Mouse (Mus musculus): Measurements from ENCODE around the gene Cfap43. TPM values are rescaled to one million over a fixed set of nuclear protein-coding genes. Genes with fewer than 3 reads are reported as not detected.

Cfap43 gene
- not detected for total RNA-seq (2023)

GRCm38 (mm10) chr19:47919126-47919965, at the start of gene Cfap43, which contains the start of gene Itprip:
TSS of gene Cfap43 (minus strand) at chr19:47919287.
TSS of gene Itprip (minus strand) at chr19:47919299.

DNA sequence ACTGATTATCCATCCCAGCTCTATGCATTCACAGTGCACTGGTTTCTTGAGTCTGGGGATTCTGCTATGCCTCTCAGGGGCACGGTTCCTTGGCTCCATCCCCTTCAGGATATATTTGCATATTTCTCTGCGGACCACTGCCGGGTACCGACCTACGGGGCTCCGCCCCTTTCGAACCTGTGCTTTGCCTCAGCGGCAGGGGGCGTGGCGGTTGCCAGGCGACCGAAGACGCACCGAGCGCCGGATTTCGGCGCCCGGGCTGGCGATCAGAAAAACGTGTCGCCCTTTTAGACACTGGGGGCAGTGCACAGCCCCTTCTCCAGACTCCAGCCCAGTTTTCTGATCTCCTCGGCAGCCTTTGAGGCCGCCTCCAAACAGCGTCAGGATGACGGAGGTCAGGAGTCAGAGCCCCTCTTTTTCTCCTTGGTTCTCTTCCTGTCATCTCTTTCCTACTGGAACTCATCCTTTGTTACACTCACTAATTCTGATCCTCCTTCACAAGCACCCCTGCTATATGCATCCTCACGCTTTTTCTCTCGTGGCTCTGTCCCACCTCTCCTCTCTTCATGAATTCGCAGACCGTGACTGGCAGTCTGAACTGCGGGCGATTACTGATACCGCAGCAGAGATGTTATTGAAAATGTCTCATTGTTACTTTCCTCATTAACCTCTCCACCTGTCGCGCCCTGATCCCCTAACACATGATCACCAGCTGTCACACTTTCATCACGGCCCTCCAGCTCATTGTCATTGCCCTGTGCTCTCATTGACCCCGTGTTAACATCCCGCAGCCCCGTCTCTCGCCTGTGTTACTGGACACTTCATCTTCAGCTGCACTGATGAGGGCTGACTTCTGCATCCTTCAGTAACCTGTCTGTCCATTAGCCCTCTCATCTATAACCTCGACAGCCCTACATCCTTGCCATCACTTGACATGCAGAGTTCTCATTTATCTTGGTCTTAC, 18.6 kb upstream of the Cfap43 start, which contains the start of gene Cfap58:
Cfap58 (plus strand) TSS at position 233 of the 964 bp plus-strand sequence.

GRCm38 (mm10) chr19:47865353-47865947, 53.6 kb downstream of the Cfap43 start, which contains the start of gene Gsto2:
TSS of gene Gsto2 (plus strand) at chr19:47865534.

DNA sequence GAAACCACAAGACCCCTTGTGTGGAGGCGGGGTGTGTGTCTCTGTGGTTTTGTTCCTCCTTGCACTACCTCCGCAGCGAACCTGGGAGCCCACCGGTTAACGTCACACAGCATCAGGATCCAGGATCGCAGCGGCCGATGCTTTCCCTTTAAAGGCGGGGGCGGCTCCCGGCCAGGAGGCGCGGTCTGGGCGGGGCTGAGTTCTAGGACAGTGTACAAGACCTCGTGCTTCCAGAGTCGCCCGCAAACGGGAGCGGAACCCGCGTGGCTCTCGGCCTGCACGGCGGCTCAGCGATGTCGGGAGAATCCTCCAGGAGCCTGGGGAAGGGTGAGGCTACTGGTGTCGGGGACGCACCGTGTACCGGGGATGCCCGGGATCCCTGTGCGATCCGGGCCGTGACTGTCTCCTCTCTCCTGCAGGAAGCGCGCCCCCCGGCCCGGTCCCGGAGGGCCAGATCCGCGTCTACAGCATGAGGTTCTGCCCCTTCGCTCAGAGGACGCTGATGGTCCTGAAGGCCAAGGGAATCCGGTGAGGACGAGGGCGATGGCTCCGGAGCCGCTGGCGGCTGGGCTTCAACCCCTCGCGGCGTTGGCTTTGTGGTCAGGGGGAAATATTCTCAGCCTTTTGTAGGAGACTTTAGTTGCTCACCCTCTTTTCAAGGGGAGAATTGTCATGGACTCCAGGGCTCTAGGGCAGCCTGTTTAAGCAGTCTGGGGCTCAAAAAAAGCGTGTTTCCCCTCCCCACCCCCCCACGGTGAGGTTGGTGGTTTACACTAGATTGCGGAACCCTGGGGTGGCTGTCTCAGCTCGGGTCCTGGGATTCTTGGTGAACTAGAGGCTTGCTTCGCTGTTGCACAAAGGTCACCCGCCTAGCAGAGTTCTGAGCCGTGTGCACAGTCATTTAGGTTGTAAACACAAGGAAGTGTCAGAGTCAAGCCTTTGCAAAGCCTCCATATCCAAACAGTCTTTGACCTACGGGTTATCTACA, 64.0 kb downstream of the Cfap43 start, which contains the start of gene Gsto1:
Gsto1 (plus strand) TSS at position 175 of the 988 bp plus-strand sequence.

DNA sequence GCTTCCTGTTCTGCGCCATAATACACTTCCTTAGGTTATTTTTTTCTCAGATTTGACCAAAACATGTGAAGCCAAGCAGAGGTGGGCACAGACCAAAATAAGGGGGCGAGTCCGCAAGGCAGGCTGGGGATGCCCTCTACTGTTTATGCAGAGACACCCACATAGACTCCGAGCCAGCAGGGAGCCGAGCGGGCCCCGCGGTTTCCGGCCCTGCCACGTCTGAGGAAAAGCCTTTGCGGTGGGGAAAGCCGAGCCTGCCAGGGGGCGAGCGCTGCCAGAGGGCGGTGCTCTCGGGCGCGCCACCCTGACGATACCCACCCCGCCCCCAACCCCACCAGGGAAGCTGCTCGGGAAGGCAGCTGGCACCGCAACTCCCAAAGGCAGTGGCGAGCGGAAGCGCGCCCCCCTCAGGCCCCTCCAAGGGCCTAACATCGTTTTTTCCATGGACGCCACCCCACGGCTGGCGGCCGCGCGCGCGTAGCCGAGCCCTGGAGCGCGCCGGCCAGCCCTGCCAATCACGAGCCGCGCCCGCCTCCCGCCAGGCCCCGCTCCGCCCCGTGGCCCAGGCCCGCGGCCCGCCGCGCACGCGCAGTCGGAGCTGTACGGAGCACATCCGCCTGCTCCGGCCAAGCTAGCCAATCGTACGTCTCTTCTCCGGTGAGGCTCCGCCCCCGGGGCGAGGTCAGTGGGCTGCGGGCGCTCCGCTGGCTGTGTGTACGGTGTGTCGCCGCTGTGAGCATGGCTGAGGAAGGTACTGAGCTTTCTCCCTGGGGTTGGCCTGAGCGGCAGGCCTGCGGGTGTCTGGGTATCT, 187.8 kb downstream of the Cfap43 start, which contains the start of gene Sfr1:
Sfr1 (plus strand) TSS at position 612 of the 811 bp plus-strand sequence.

GRCm38 (mm10) chr19:47691994-47692393, 227.1 kb downstream of the Cfap43 start, which contains the start of gene Col17a1:
TSS of gene Col17a1 (minus strand) at chr19:47692094.

Other genes starting within 250 kb of the Cfap43 start
- gene Col17a1, start 227.2 kb downstream of the Cfap43 start, total RNA-seq (2023), result 0.09 TPM
- 68.4 TPM for gene Sfr1, start 187.6 kb downstream of the Cfap43 start, total RNA-seq (2023)
- 17.5 TPM for gene Gsto1, start 64.3 kb downstream of the Cfap43 start, total RNA-seq (2023)
- gene Gsto2, start 53.8 kb downstream of the Cfap43 start, total RNA-seq (2023), result not detected
- gene Itprip, start within 50 bp of the Cfap43 start, total RNA-seq (2023), result 93.2 TPM
- not detected for gene Cfap58, start 18.4 kb upstream of the Cfap43 start, total RNA-seq (2023)